Mouse (Mus musculus) megakaryocyte, embryonic 14.5 days (primary cell): ENCODE results near the gene Thpo.

Source experiments
- FLI1 ChIP-seq: IDR thresholded peaks from 2 replicates; pipeline ENCODE4 v1.6.1; 2012; ENCODE audit warnings: low read length, inconsistent platforms, mixed read lengths
- GATA1 ChIP-seq: IDR thresholded peaks from 3 replicates; pipeline ENCODE4 v1.6.1; 2012; ENCODE audit warnings: mixed read lengths, low read length, inconsistent platforms, borderline replicate concordance

DNA sequence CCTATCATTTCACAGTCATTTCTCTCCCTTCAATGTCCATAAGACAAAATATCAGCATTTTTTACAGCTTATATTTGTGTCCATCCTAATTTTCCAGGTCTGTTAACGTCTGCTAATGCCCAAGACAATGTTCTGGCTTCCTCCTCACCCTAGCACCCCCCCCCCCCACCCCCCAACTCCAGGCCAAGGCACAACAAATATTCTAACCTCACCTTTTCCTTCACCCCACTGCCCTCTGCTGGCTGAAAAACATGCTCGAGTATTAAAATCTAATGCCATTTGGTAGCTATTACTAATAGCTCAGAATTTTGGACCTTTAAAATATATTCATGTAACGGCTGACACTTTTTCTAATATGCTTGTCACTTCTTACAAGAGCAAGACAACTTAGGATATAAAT lies 27.4 kb upstream of the Thpo start:
- no peak for TF ChIP-seq GATA1
- TF ChIP-seq FLI1, result no peak
